Mouse (Mus musculus): ENCODE measurements around the gene Pzp.

Gene Pzp

GRCm38 (mm10) chr6:128479463-128480454 is 46.8 kb downstream of the Pzp start:
- peak; percentile 99 for DNase-seq (ENCODE audit: low read depth)

DNA sequence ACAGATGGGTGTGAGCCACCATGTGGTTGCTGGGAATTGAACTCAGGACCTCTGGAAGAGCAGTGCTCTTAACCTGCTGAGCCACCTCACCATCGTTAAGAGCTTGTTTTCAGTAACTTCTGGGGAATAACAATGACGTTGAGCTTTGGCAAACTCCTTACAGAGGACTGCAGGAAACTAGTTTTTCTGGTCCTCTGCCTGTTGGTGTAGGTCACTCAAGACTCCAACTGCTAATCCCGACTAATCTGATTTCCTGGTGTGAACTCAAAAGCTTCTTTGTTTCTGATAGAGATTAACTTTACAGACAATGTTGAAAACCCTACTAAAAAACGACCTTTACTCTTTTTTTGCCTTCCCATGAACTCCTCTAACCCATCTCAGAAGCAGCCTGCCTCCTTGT is 49.0 kb downstream of the Pzp start:
- DNase-seq (ENCODE audit: low read depth) = no peak

DNA sequence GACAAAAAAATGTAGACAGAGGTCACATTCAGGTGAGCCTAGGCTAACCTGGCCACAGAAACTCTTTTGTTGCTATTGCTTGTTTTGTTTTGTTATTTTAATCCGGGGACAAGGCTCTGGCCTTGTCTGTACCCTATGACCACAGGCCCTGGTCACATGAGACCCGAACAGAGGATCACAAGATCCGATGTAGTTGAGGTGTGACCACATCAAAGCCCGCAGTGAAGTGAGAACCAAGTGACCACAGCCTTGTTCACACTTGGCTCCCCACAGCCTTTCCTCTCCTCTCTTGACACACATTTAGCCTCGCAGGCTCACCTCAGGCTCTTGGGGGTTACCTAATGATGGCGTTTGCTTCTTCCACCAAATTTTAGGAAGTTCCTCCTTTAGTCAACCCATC is 52.4 kb downstream of the Pzp start:
- no peak for DNase-seq (ENCODE audit: low read depth)

- DNase-seq (ENCODE audit: low read depth) = peak; percentile 73
These were observed 57.1 kb downstream of the Pzp start for GRCm38 (mm10) chr6:128469451-128469850.

DNA sequence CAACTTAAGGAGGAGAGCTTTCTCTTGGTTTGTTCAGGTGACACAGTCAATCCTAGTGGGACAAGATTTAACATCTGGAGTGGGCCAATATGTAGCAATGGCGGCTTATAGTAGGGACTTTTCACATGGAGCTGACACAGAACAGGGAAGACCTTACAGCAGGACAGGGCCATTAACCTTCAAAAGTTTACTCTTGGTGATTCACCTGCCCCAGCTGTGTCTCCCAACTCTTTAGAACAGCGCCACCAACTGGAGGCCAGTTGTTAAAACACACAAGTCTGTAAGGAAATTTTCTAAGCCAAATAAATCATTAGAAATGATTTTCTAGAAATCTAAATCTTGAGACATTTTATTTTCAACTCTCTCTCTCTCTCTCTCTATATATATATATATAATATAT is 59.2 kb downstream of the Pzp start:
- peak; percentile 46 for DNase-seq (ENCODE audit: low read depth)

GRCm38 (mm10) chr6:128466563-128466962 is 60.0 kb downstream of the Pzp start:
- DNase-seq (ENCODE audit: low read depth) = no peak

DNA sequence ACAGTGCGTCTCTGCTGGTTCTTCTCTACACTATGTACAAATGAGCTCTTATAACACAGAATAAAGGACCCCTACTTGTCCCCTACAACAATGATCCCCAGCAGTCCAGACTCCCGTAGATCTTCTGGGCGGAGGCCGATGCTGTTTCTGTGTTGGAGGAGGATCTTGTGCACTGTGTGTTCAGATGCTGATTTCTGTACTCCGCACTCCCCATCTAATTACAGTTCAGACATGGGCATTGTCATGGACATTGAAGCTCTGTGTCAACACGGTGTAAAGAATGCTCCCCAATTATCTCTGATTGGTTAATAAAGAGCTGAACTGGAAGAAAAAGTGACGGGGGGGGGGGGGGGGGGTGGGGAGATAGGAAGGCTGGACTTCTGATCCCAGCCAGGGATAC is 60.5 kb downstream of the Pzp start:
- no peak for DNase-seq (ENCODE audit: low read depth)

GRCm38 (mm10) chr6:128464996-128465395 is 61.5 kb downstream of the Pzp start:
- DNase-seq (ENCODE audit: low read depth) = no peak

DNA sequence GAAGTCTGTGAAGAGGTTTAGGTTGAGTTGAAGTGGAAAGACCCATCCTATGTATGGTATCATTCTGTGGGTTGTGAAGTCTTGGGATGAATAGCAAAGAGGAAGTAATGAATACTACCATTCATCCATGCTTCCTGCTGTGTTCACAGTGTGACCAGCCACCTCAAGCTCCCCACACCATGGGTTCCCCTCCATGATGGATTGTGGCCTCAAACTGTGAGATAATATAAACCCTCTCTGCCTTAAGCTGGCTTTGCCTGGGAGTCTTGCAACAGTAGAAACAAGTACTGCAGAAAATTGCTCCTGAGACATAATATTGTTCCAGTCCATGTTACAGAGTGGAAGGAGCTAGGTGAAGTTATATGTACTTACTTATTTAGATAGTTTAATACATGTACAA is 64.9 kb downstream of the Pzp start:
- no peak for DNase-seq (ENCODE audit: low read depth)

DNA sequence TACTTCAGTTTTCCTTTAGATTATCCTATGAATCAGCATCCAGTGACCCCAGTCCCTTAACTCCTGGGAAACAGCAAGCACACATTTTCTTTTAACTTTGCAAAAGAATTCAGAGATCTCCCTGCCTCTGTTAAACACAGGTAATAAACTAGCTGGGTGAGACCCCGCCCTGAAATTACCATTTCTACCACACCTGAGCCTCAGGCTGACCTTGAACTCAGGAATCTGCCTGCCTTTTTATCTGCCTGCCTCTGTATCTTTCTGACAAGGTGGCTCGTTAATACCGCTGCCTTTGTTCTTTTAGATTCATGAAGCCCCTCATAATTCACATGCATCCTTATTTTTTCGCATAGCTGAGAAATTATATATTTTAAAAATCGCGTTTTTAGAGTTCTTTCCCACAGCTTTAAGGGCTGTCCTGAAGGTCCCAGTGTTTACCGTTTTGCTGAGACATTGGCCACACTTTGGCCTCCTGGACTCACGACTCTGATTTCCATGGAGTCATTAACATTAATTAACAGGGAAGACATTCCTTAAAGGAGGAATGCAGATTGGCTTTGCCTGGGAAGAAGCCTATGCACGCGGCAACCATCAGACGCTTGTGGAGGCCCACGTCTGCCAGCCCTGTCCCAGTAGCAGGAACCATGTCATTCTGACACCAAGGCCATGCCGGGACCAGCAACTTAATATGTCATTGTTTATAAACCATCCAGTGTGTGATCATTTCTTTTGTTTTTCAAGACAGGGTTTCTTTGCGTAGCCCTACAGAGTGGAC is 65.6 kb downstream of the Pzp start:
- DNase-seq (ENCODE audit: low read depth) = no peak

DNA sequence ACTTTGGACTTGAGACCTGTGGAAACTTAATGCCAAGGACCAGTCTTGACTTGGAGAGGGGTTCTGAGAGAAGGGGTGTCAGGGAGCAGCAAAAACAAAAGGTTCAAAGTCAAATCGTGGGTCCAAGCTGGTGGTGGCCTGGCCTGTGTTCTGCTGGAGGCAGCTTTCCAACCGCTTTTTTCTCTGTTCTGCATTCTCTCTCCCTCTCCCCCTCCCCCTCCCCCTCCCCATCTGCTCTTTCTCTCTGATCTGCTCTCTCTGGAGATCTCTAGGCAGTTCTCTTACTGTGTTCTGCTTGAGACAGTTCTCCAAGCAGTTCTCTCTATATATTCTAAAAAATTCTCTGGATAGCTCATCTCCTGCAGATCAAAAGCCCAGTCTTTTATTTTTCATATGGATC is 66.2 kb downstream of the Pzp start:
- no peak for DNase-seq (ENCODE audit: low read depth)

DNA sequence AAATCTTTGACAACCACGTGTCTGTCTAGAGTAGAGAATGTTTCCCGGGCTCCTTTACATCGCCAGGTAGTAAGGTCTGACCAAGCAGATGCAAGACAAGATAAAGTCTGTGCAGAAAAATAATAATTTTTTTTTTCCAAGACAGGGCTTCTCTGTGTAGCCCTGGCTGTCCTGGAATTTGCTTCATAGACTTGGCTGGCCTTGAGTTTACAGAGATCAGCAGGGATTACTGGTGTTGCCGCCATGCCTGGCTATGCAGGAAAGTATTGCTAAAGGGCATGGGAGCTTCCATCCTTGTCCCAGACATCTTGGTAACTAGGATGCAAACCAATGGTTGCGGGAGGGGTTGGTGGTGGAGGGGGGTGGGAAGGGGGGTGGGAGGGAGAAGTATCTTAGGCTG is 69.3 kb downstream of the Pzp start:
- DNase-seq (ENCODE audit: low read depth) = no peak

DNA sequence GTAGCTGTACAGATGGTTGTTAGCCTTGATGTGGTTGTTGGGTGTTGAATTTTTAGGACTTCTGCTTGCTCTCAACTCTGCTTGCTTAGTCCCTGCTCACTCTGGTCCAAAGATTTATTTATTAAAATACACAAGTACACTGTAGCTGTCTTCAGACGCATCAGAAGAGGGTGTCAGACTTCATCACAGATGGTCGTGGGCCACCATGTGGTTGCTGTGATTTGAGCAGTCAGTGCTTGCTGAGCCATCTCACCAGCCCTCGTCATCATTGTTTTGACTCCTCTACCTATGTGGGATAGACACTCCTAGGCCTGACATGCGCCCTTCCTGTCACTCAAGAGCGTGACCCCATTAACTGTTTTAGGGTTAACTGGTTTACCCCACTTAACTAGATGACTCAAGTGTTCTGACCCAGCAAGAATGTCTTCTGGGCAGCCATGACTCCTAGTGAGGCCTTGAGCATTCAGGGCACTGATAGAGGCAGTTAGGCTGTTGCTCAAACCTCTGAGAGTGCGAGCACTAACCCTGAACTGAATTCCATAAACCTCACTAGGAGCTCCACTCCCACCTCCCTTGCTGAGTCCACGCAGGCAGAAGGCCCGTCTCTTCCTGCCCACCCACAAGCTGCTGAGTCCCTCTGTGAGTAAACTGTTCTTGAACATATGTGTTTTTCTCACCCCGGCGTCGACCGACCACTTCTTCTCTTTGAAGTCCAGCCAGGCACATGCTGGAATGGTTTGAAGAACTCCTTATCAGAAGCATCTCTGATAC is 70.5 kb downstream of the Pzp start:
- DNase-seq (ENCODE audit: low read depth) = no peak

- DNase-seq (ENCODE audit: low read depth) = no peak
These were observed 79.5 kb downstream of the Pzp start for GRCm38 (mm10) chr6:128447063-128447462.

GRCm38 (mm10) chr6:128445761-128446535 is 80.6 kb downstream of the Pzp start:
- DNase-seq (ENCODE audit: low read depth) = peak; percentile 71

- DNase-seq (ENCODE audit: low read depth) = no peak
These were observed 86.3 kb downstream of the Pzp start for GRCm38 (mm10) chr6:128440238-128440637.

- no peak for DNase-seq (ENCODE audit: low read depth)
These were observed 87.6 kb downstream of the Pzp start for GRCm38 (mm10) chr6:128438871-128439341.

DNA sequence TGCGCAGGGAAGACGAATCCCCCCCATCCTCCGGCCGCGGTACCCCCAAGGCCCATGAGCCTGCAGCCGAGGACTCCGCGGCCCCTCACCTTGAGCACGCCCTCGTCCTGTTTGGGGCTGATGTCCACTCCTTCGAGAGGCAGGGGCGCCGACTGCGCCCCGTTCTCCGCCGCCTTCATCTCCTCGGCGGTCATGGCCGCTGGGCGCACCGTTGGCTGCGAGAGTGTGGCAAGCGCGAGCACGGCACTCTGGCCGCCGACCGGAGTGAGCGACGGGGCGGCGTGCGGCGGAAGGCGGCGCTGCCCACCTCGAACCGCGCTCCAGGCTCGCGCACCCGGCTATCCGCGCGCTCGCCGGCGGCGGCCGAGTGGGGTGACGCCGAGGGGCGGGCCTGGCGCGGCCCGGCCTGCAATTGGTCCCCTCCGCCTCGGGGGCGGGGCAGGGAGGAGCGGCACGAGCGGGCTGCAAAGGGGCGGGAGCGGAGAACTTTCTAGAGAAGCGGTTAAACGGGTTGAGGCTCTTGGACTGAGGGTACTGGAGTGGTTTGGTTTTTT is 88.1 kb downstream of the Pzp start, which contains the start of gene Fkbp4:
Fkbp4 (minus strand) TSS at position 361 of the 554 bp plus-strand sequence.
- DNase-seq (ENCODE audit: low read depth) = peak; percentile 99

GRCm38 (mm10) chr6:128437731-128438316 is 88.7 kb downstream of the Pzp start:
- peak; percentile 70 for DNase-seq (ENCODE audit: low read depth)

- no peak for DNase-seq (ENCODE audit: low read depth)
These were observed 89.2 kb downstream of the Pzp start for GRCm38 (mm10) chr6:128437288-128437687.
